Mouse (Mus musculus): ENCODE results near the gene Eprs. TPM values are rescaled to one million over a fixed set of nuclear protein-coding genes. Genes with fewer than 3 reads are reported as not detected.
"Not testable (repeated sequence)": the region's sequence is repeated elsewhere in the genome, so short reads cannot be mapped to it uniquely, and the experiment has no call there.

Eprs gene
- 106 and 112 TPM in 2 replicates for polyA plus RNA-seq (2015; fragmentation: Nextera tagmentation; extraction: Ambion mirVana)

GRCm38 (mm10) chr1:185362677-185363520 lies at the start of gene Eprs:
TSS of gene Eprs (plus strand) at chr1:185363044.
- H3K27ac ChIP-seq (replicated peaks): peak within 1 kb of the TSS; percentile 95
- H3K4me3 ChIP-seq: peak within 1 kb of the TSS; percentile 98
- ATAC-seq (ENCODE audit: extremely low read depth, insufficient number of reproducible peaks, low FRiP score, low TSS enrichment): peak; percentile 96
- peaks cover 17% of the 10 kb centered on the region for H3K36me3 ChIP-seq
- WGBS: under 1% methylated on average over 82 of the region's 92 CpGs
- peak within 1 kb of the TSS; percentile 96 for H3K9ac ChIP-seq
- peaks cover 31% of the 10 kb centered on the region for H3K4me1 ChIP-seq
- peak within 1 kb of the TSS; percentile 94 for H3K4me2 ChIP-seq
- H3K9me3 ChIP-seq: no peaks in the 10 kb centered on the region
- H3K27me3 ChIP-seq (replicated peaks): no peaks in the 10 kb centered on the region

GRCm38 (mm10) chr1:185314546-185314945 lies 48.3 kb upstream of the Eprs start:
- Histone ChIP-seq H3K4me1 (peaks cover 14% of the 10 kb centered on the region), H3K27me3 (replicated peaks) (no peaks in the 10 kb centered on the region), H3K4me3 (no peak overlapping the region), H3K9ac (no peak overlapping the region), H3K4me2 (no peak overlapping the region), H3K27ac (replicated peaks) (no peak overlapping the region), H3K36me3 (peaks cover 75% of the 10 kb centered on the region), H3K9me3 (no peaks in the 10 kb centered on the region)
- WGBS: 78% methylated on average over 4 of the region's 4 CpGs
- no peak for ATAC-seq (ENCODE audit: extremely low read depth, insufficient number of reproducible peaks, low FRiP score, low TSS enrichment)

- H3K9me3 ChIP-seq: no peaks in the 10 kb centered on the region
- peaks cover 83% of the 10 kb centered on the region for H3K36me3 ChIP-seq
- no peak for ATAC-seq (ENCODE audit: extremely low read depth, insufficient number of reproducible peaks, low FRiP score, low TSS enrichment)
- no peak overlapping the region for H3K4me3 ChIP-seq
- WGBS: 87% methylated on average over 16 of the region's 16 CpGs
- no peak overlapping the region for H3K9ac ChIP-seq
- H3K4me2 ChIP-seq: no peak overlapping the region
- H3K27me3 ChIP-seq (replicated peaks): no peaks in the 10 kb centered on the region
- H3K27ac ChIP-seq (replicated peaks): no peak overlapping the region
- H3K4me1 ChIP-seq: peaks cover 13% of the 10 kb centered on the region
These were observed 46.8 kb upstream of the Eprs start for GRCm38 (mm10) chr1:185315846-185316568.

- peaks cover 44% of the 10 kb centered on the region for H3K36me3 ChIP-seq
- WGBS: 64% methylated on average over 3 of the region's 3 CpGs
- H3K4me2 ChIP-seq: peak overlapping the region; percentile 83
- peak overlapping the region; percentile 98; the same call in 1 of the 2 replicates for H3K27ac ChIP-seq (replicated peaks)
- not testable (repeated sequence) for H3K27me3 ChIP-seq (replicated peaks); ATAC-seq (ENCODE audit: extremely low read depth, insufficient number of reproducible peaks, low FRiP score, low TSS enrichment); H3K9me3 ChIP-seq
- H3K9ac ChIP-seq: peak overlapping the region; percentile 98
- peaks cover 18% of the 10 kb centered on the region for H3K4me1 ChIP-seq
- peak overlapping the region; percentile 98 for H3K4me3 ChIP-seq
These were observed 35.0 kb upstream of the Eprs start for GRCm38 (mm10) chr1:185327754-185328345.

- WGBS: under 1% methylated on average over 76 of the region's 76 CpGs
- Histone ChIP-seq H3K4me2 (peak within 1 kb of the TSS; percentile 83), H3K4me1 (peaks cover 29% of the 10 kb centered on the region), H3K4me3 (peak within 1 kb of the TSS; percentile 98), H3K36me3 (peaks cover 33% of the 10 kb centered on the region), H3K9ac (peak within 1 kb of the TSS; percentile 98), H3K9me3 (no peaks in the 10 kb centered on the region), H3K27me3 (replicated peaks) (no peaks in the 10 kb centered on the region), H3K27ac (replicated peaks) (peak within 1 kb of the TSS; percentile 98)
- ATAC-seq (ENCODE audit: extremely low read depth, insufficient number of reproducible peaks, low FRiP score, low TSS enrichment): peak; percentile 83
These were observed 33.9 kb upstream of the Eprs start, which contains the start of gene Iars2 for GRCm38 (mm10) chr1:185328721-185329610. TSS of gene Iars2 (minus strand) at chr1:185329396.

GRCm38 (mm10) chr1:185329851-185330250 lies 33.0 kb upstream of the Eprs start:
- peak overlapping the region; percentile 83 for H3K4me2 ChIP-seq
- H3K9me3 ChIP-seq: no peaks in the 10 kb centered on the region

GRCm38 (mm10) chr1:185331364-185331763 lies 31.5 kb upstream of the Eprs start:
- Histone ChIP-seq H3K36me3 (peaks cover 11% of the 10 kb centered on the region), H3K4me1 (peaks cover 51% of the 10 kb centered on the region), H3K27me3 (replicated peaks) (no peaks in the 10 kb centered on the region), H3K27ac (replicated peaks) (no peak overlapping the region), H3K4me2 (peak overlapping the region; percentile 76), H3K9ac (peak overlapping the region; percentile 88; the same call in 1 of the 2 replicates), H3K9me3 (no peaks in the 10 kb centered on the region), H3K4me3 (peak overlapping the region; percentile 70)
- WGBS: 52% methylated on average over 5 of the region's 5 CpGs
- no peak for ATAC-seq (ENCODE audit: extremely low read depth, insufficient number of reproducible peaks, low FRiP score, low TSS enrichment)

More at GRCm38 (mm10) chr1:185329851-185330250, 33.0 kb upstream of the Eprs start:
- 91% methylated on average over 8 of the region's 8 CpGs for WGBS
- Histone ChIP-seq H3K9ac (no peak overlapping the region), H3K27me3 (replicated peaks) (no peaks in the 10 kb centered on the region), H3K36me3 (peaks cover 25% of the 10 kb centered on the region), H3K4me1 (peaks cover 38% of the 10 kb centered on the region), H3K4me3 (peak overlapping the region; percentile 98), H3K27ac (replicated peaks) (no peak overlapping the region)
- no peak for ATAC-seq (ENCODE audit: extremely low read depth, insufficient number of reproducible peaks, low FRiP score, low TSS enrichment)

GRCm38 (mm10) chr1:185331983-185332430 lies 30.8 kb upstream of the Eprs start, which contains the start of gene Bpnt1:
TSS of gene Bpnt1 (plus strand) at chr1:185332149.
- Histone ChIP-seq H3K4me1 (peaks cover 55% of the 10 kb centered on the region), H3K9me3 (no peaks in the 10 kb centered on the region), H3K27ac (replicated peaks) (peak within 1 kb of the TSS; percentile 82), H3K4me3 (peak within 1 kb of the TSS; percentile 70), H3K27me3 (replicated peaks) (no peaks in the 10 kb centered on the region), H3K9ac (peak within 1 kb of the TSS; percentile 88), H3K4me2 (peak within 1 kb of the TSS; percentile 76), H3K36me3 (peaks cover 5% of the 10 kb centered on the region)
- under 1% methylated on average over 32 of the region's 32 CpGs for WGBS
- ATAC-seq (ENCODE audit: extremely low read depth, insufficient number of reproducible peaks, low FRiP score, low TSS enrichment): peak; percentile 79

GRCm38 (mm10) chr1:185333651-185334050 lies 29.2 kb upstream of the Eprs start:
- Histone ChIP-seq H3K4me2 (no peak overlapping the region), H3K9ac (no peak overlapping the region), H3K27me3 (replicated peaks) (no peaks in the 10 kb centered on the region), H3K4me1 (peaks cover 55% of the 10 kb centered on the region), H3K27ac (replicated peaks) (no peak overlapping the region), H3K36me3 (peaks cover 8% of the 10 kb centered on the region), H3K4me3 (no peak overlapping the region), H3K9me3 (no peaks in the 10 kb centered on the region)
- 78% methylated on average over 5 of the region's 5 CpGs for WGBS
- ATAC-seq (ENCODE audit: extremely low read depth, insufficient number of reproducible peaks, low FRiP score, low TSS enrichment): no peak

GRCm38 (mm10) chr1:185334136-185334535 lies 28.7 kb upstream of the Eprs start:
- Histone ChIP-seq H3K9ac (no peak overlapping the region), H3K4me1 (peaks cover 55% of the 10 kb centered on the region)
- WGBS: 85% methylated on average over 4 of the region's 4 CpGs

More at GRCm38 (mm10) chr1:185334136-185334535, 28.7 kb upstream of the Eprs start:
- Histone ChIP-seq H3K4me3 (no peak overlapping the region), H3K27ac (replicated peaks) (no peak overlapping the region), H3K27me3 (replicated peaks) (no peaks in the 10 kb centered on the region), H3K9me3 (no peaks in the 10 kb centered on the region), H3K4me2 (no peak overlapping the region), H3K36me3 (peaks cover 13% of the 10 kb centered on the region)
- no peak for ATAC-seq (ENCODE audit: extremely low read depth, insufficient number of reproducible peaks, low FRiP score, low TSS enrichment)

All from heart, embryonic 13.5 days (tissue).